17 mouse cellular contexts compared by ENCODE assay signal in genomic region chr12:31984206-31984605, GRCm38 (mm10). TPM values are rescaled to one million over a fixed set of nuclear protein-coding genes. Genes with fewer than 3 reads are reported as not detected.
DNase-seq lines count a peak whose midpoint lies in the region; ATAC-seq lines count a peak whose summit lies in the region.
"Had no signal": no experiment of that assay in that cellular context is flagged by ENCODE, and none has a peak within 500 bp of the region (broad histone marks: within the 10 kb centered on the region; RNA-seq: fewer than 3 reads in every experiment).

No protein-coding gene starts in this region.

- no peak overlapping the region for H3K9ac ChIP-seq in forebrain, embryonic 14.5 days (ENCODE audit: low read length)
- H3K9ac ChIP-seq in forebrain, embryonic 11.5 days (ENCODE audit: low read length) = no peak overlapping the region
- no peak overlapping the region for H3K9ac ChIP-seq in kidney, embryonic 15.5 days
- H3K9ac ChIP-seq in midbrain, embryonic 11.5 days (ENCODE audit: low read length) = no peak overlapping the region
- H3K9ac ChIP-seq: embryonic facial prominence, embryonic 12.5 days; liver, postnatal 0 days; midbrain, embryonic 12.5 days had no signal

- peaks cover 15% of the 10 kb centered on the region for H3K4me1 ChIP-seq in forebrain, embryonic 14.5 days (ENCODE audit: control insufficient read depth, insufficient read depth, low read length)
- H3K4me1 ChIP-seq in forebrain, embryonic 11.5 days (replicated peaks; ENCODE audit: control insufficient read depth, insufficient read depth, low read length) = no peaks in the 10 kb centered on the region
- peaks cover 9% of the 10 kb centered on the region for H3K4me1 ChIP-seq in kidney, embryonic 15.5 days
- no peaks in the 10 kb centered on the region for H3K4me1 ChIP-seq in midbrain, embryonic 11.5 days (ENCODE audit: control insufficient read depth, insufficient read depth, low read length)
- H3K4me1 ChIP-seq in midbrain, embryonic 10.5 days = no peaks in the 10 kb centered on the region; the same call in 1 of the 2 replicates

- H3K27me3 ChIP-seq in forebrain, embryonic 14.5 days (replicated peaks; ENCODE audit: control insufficient read depth, insufficient read depth, low read length) = no peaks in the 10 kb centered on the region
- no peaks in the 10 kb centered on the region for H3K27me3 ChIP-seq in forebrain, embryonic 11.5 days (ENCODE audit: control insufficient read depth, insufficient read depth, low read length)
- no peaks in the 10 kb centered on the region for H3K27me3 ChIP-seq in kidney, embryonic 15.5 days
- no peaks in the 10 kb centered on the region for H3K27me3 ChIP-seq in midbrain, embryonic 11.5 days (ENCODE audit: control insufficient read depth, insufficient read depth, low read length)
- no peaks in the 10 kb centered on the region for H3K27me3 ChIP-seq in midbrain, embryonic 10.5 days (ENCODE audit: low read depth, poor library complexity, severe bottlenecking)
- H3K27me3 ChIP-seq: embryonic facial prominence, embryonic 12.5 days; midbrain, embryonic 12.5 days had no signal

- WGBS in forebrain, embryonic 14.5 days = 38% methylated on average over 2 of the region's 2 CpGs
- WGBS in forebrain, embryonic 11.5 days = 66% methylated on average over 2 of the region's 2 CpGs
- WGBS in kidney, embryonic 15.5 days = 65% methylated on average over 2 of the region's 2 CpGs
- 73% methylated on average over 2 of the region's 2 CpGs for WGBS in midbrain, embryonic 11.5 days
- WGBS in midbrain, embryonic 10.5 days = 68% methylated on average over 2 of the region's 2 CpGs

- ATAC-seq in forebrain, embryonic 14.5 days = peak; percentile 36; the same call in 1 of the 2 replicates
- no peak for ATAC-seq in forebrain, embryonic 11.5 days (replicated peaks; ENCODE audit: low FRiP score)
- ATAC-seq in kidney, embryonic 15.5 days (replicated peaks; ENCODE audit: low FRiP score) = no peak
- no peak for ATAC-seq in midbrain, embryonic 11.5 days (ENCODE audit: low FRiP score)
- 0 out of 2 replicates have a peak, but pooled peaks have one; percentile 6 for ATAC-seq in megakaryocyte progenitor cell, adult 5-6 weeks (replicated peaks; ENCODE audit: poor library complexity)
- ATAC-seq: intestine, postnatal 0 days; liver, postnatal 0 days had no signal

- 0 out of 2 replicates have a peak, but pooled peaks cover 6% of the 10 kb centered on the region for H3K36me3 ChIP-seq in forebrain, embryonic 14.5 days (ENCODE audit: control insufficient read depth, insufficient read depth, low read length)
- H3K36me3 ChIP-seq in forebrain, embryonic 11.5 days (ENCODE audit: control insufficient read depth, insufficient read depth, low read length) = no peaks in the 10 kb centered on the region
- no peaks in the 10 kb centered on the region for H3K36me3 ChIP-seq in kidney, embryonic 15.5 days
- no peaks in the 10 kb centered on the region; the same call in 1 of the 2 replicates for H3K36me3 ChIP-seq in midbrain, embryonic 11.5 days (ENCODE audit: control insufficient read depth, insufficient read depth, low read length)
- peaks cover 6% of the 10 kb centered on the region; the same call in 1 of the 2 replicates for H3K36me3 ChIP-seq in midbrain, embryonic 10.5 days
- H3K36me3 ChIP-seq: embryonic facial prominence, embryonic 12.5 days had no signal

- DNase-seq in forebrain, embryonic 14.5 days (ENCODE audit: low spot score) = peak; percentile 67
- no peak for DNase-seq in forebrain, embryonic 11.5 days (ENCODE audit: low spot score)
- no peak for DNase-seq in kidney, adult 8-10 months
- peak; percentile 23 for DNase-seq in midbrain, embryonic 11.5 days (ENCODE audit: low spot score, missing footprints)
- no peak for DNase-seq in midbrain, embryonic 10.5 days (ENCODE audit: low spot score)
- no peak for DNase-seq in lung, postnatal 10 days
- DNase-seq: adrenal gland, adult 8-10 months; cerebellum, adult 18-20 months; gastrocnemius, adult 2 months; liver, postnatal 0 days; spleen, adult 18-20 months had no signal

- H3K9me3 ChIP-seq in forebrain, embryonic 14.5 days (replicated peaks; ENCODE audit: control insufficient read depth, low read length) = no peaks in the 10 kb centered on the region
- H3K9me3 ChIP-seq in forebrain, embryonic 11.5 days (ENCODE audit: control insufficient read depth, low read length) = no peaks in the 10 kb centered on the region
- no peaks in the 10 kb centered on the region for H3K9me3 ChIP-seq in kidney, embryonic 15.5 days (replicated peaks)
- H3K9me3 ChIP-seq in midbrain, embryonic 11.5 days (ENCODE audit: control insufficient read depth, low read length) = no peaks in the 10 kb centered on the region
- H3K9me3 ChIP-seq in midbrain, embryonic 10.5 days (replicated peaks) = no peaks in the 10 kb centered on the region
- H3K9me3 ChIP-seq: embryonic facial prominence, embryonic 12.5 days; hindbrain, embryonic 10.5 days; midbrain, embryonic 12.5 days had no signal

- H3K4me3 ChIP-seq in forebrain, embryonic 14.5 days (ENCODE audit: low read depth, low read length) = no peak overlapping the region
- no peak overlapping the region for H3K4me3 ChIP-seq in forebrain, embryonic 11.5 days (ENCODE audit: low read depth, low read length)
- H3K4me3 ChIP-seq in kidney, embryonic 15.5 days (replicated peaks) = no peak overlapping the region
- no peak overlapping the region for H3K4me3 ChIP-seq in midbrain, embryonic 11.5 days (ENCODE audit: low read depth, low read length)
- H3K4me3 ChIP-seq in midbrain, embryonic 10.5 days = no peak overlapping the region
- H3K4me3 ChIP-seq: embryonic facial prominence, embryonic 12.5 days; gastrocnemius, adult 2 months; hindbrain, embryonic 10.5 days; midbrain, embryonic 12.5 days had no signal

- peak overlapping the region; percentile 70 for H3K27ac ChIP-seq in forebrain, embryonic 14.5 days (ENCODE audit: low read depth, low read length)
- H3K27ac ChIP-seq in forebrain, embryonic 11.5 days (ENCODE audit: low read depth, low read length) = no peak overlapping the region
- H3K27ac ChIP-seq in kidney, embryonic 15.5 days = no peak overlapping the region
- H3K27ac ChIP-seq in midbrain, embryonic 11.5 days (ENCODE audit: low read depth, low read length) = no peak overlapping the region
- no peak overlapping the region for H3K27ac ChIP-seq in midbrain, embryonic 10.5 days (replicated peaks)
- H3K27ac ChIP-seq: embryonic facial prominence, embryonic 12.5 days; gastrocnemius, adult 2 months; hindbrain, embryonic 10.5 days; midbrain, embryonic 12.5 days had no signal

- H3K4me2 ChIP-seq in forebrain, embryonic 14.5 days (ENCODE audit: low read length) = no peak overlapping the region
- no peak overlapping the region for H3K4me2 ChIP-seq in forebrain, embryonic 11.5 days (ENCODE audit: low read depth, low read length, severe bottlenecking)
- 0 out of 2 replicates have a peak overlapping the region, but pooled peaks have one; percentile 1 for H3K4me2 ChIP-seq in kidney, embryonic 15.5 days
- H3K4me2 ChIP-seq in midbrain, embryonic 11.5 days = no peak overlapping the region
- H3K4me2 ChIP-seq: embryonic facial prominence, embryonic 12.5 days; midbrain, embryonic 12.5 days had no signal

RNA-seq across cellular contexts. Expression of gene Hbp1, which starts 33.9 kb away (rescaled TPM):
- 107 and 112 TPM in 2 replicates for polyA plus RNA-seq in forebrain, embryonic 14.5 days (2014; fragmentation: Nextera tagmentation; extraction: Ambion mirVana)
- 80.8 and 87.1 TPM in 2 replicates for polyA plus RNA-seq in forebrain, embryonic 11.5 days (2014; fragmentation: Nextera tagmentation; extraction: Ambion mirVana)
- polyA plus RNA-seq in kidney, embryonic 15.5 days (2015; fragmentation: Nextera tagmentation; extraction: Ambion mirVana) = 109 and 113 TPM in 2 replicates
- polyA plus RNA-seq in midbrain, embryonic 11.5 days (2014; fragmentation: Nextera tagmentation; extraction: Ambion mirVana) = 88.8 and 96.0 TPM in 2 replicates
- 78.2 and 88.1 TPM in 2 replicates for polyA plus RNA-seq in midbrain, embryonic 10.5 days (2016; fragmentation: Nextera tagmentation; extraction: Ambion mirVana)
- 48.7 and 52.9 TPM in 2 replicates for total RNA-seq in megakaryocyte progenitor cell, adult 5-6 weeks (2015)
- 43.6 and 46.8 TPM in 2 replicates for total RNA-seq in megakaryocyte progenitor cell, adult 5-6 weeks (2017)

Comparison
In these comparisons a context has a peak if more than half of its experiments do, and no peak if none do; other contexts are left out.
1. ATAC-seq: peak in forebrain, embryonic 14.5 days (single experiment) and megakaryocyte progenitor cell, adult 5-6 weeks (single experiment); none in forebrain, embryonic 11.5 days (single experiment), kidney, embryonic 15.5 days (single experiment) and midbrain, embryonic 11.5 days (single experiment).
2. DNase-seq: peak in forebrain, embryonic 14.5 days (single experiment) and midbrain, embryonic 11.5 days (single experiment); none in forebrain, embryonic 11.5 days (single experiment), kidney, adult 8-10 months (0 of 2), midbrain, embryonic 10.5 days (single experiment) and lung, postnatal 10 days (single experiment).